In the genomic region with DNA sequence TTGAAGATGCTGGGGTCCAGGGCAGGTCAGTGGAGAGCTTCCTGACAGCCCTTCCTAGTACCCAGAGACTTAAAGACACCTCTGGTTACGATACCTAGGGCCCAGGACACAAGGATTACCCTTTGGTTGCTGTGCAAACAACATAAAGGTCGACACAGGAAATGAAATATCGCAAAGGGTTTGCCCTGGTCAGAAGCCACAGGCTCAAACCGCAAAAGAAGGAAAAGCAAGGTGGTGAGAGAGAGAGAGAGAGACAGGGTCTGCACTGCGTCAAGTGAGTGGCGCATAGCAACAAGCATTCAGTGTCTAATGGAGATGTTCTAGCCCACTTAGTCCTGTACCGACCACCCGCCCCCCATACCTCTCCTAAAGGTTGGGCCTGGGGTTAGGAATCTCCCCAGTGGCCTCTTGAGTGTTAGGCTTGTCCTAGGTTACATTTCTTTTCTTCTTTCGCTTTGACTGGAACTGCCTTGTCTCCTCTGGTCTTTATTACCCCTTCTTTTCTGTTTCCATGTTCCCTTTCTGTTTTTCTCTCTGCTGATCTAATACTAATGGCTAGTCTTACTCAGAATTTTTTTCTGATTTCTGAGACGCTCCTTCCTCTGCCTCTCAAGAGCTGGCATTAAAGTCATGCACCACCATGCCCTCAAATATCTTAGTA, we compare ENCODE assay signal across 15 mouse cellular contexts.
"Had no signal": no experiment of that assay in that cellular context is flagged by ENCODE, and none has a peak within 500 bp of the region (broad histone marks: within the 10 kb centered on the region; RNA-seq: fewer than 3 reads in every experiment).

No protein-coding gene starts in this region.

- H3K9ac ChIP-seq: limb, embryonic 13.5 days; liver, embryonic 15.5 days; lung, embryonic 14.5 days; midbrain, embryonic 13.5 days; neural tube, embryonic 12.5 days had no signal

- H3K4me3 ChIP-seq: layer of hippocampus, adult 2 months; limb, embryonic 13.5 days; liver, embryonic 15.5 days; midbrain, embryonic 13.5 days; neural tube, embryonic 12.5 days had no signal

- H3K27ac ChIP-seq: layer of hippocampus, adult 2 months; limb, embryonic 13.5 days; liver, embryonic 15.5 days; midbrain, embryonic 13.5 days; neural tube, embryonic 12.5 days had no signal

- H3K4me2 ChIP-seq: limb, embryonic 13.5 days; liver, embryonic 11.5 days; liver, embryonic 15.5 days; lung, embryonic 14.5 days; midbrain, embryonic 13.5 days; neural tube, embryonic 12.5 days had no signal

- H3K27me3 ChIP-seq: limb, embryonic 13.5 days; midbrain, embryonic 13.5 days; neural tube, embryonic 12.5 days had no signal

- DNase-seq: kidney, adult 8-10 months; kidney, postnatal 25 days; left cerebral cortex, postnatal 4 days; lung, embryonic 14.5 days; lung, postnatal 10 days; lung, postnatal 4 days; spleen, adult 18-20 months; thymus, adult 18-20 months; thymus, postnatal 14 days had no signal

- H3K36me3 ChIP-seq: limb, embryonic 13.5 days; liver, embryonic 15.5 days; midbrain, embryonic 13.5 days; neural tube, embryonic 12.5 days had no signal

- H3K4me1 ChIP-seq: midbrain, embryonic 13.5 days; neural tube, embryonic 12.5 days had no signal

- H3K9me3 ChIP-seq: liver, embryonic 15.5 days; midbrain, embryonic 13.5 days; neural tube, embryonic 12.5 days had no signal

- ATAC-seq: midbrain, embryonic 13.5 days had no signal
